Mouse (Mus musculus) hematopoietic stem cell, adult 5-6 weeks (primary cell): ENCODE measurements around the gene Glce. TPM values are rescaled to one million over a fixed set of nuclear protein-coding genes. Genes with fewer than 3 reads are reported as not detected.

Experiments used
- ATAC-seq, 2 experiments: fragments of 125-278 bp in 1 of 2; replicated peaks in 1 of 2; 2 replicates each; pipeline ENCODE4 v1.8.0; 2016 to 2017; ENCODE audit warnings: inconsistent platforms in 2 of 2, mild to moderate bottlenecking in 2 of 2, moderate number of reproducible peaks in 2 of 2, low read depth in 1 of 2, moderate TSS enrichment in 1 of 2; ENCODE audit not compliant: low FRiP score in 2 of 2, poor library complexity in 2 of 2, severe bottlenecking in 2 of 2, insufficient read depth in 1 of 2, low TSS enrichment in 1 of 2
- total RNA-seq: library from RNA; stranded (forward); fragments of 172-1452, 232-1000 nt; gene quantifications from 2 replicates; pipeline ENCODE4 v1.2.3, GENCODE M21; 2017

Gene Glce
- total RNA-seq, 1 experiment from 2014 or later, result 19.3 TPM

- ATAC-seq, result peak; percentile 21 to 53; a peak in 2 of 4 replicates
Measured at GRCm38 (mm10) chr9:62057881-62058506, 64.5 kb downstream of the Glce start.

- no peak for ATAC-seq
Measured at GRCm38 (mm10) chr9:62056206-62056605, 66.2 kb downstream of the Glce start.

- ATAC-seq, result peak in 1 of 2 experiments; percentile 62; a peak in 2 of 4 replicates
Measured at GRCm38 (mm10) chr9:62050801-62051200, 71.7 kb downstream of the Glce start.

- no peak for ATAC-seq
Measured at GRCm38 (mm10) chr9:62049166-62049565, 73.3 kb downstream of the Glce start.

GRCm38 (mm10) chr9:62042167-62042566, 80.3 kb downstream of the Glce start:
- no peak for ATAC-seq

GRCm38 (mm10) chr9:62040008-62040608, 82.3 kb downstream of the Glce start:
- ATAC-seq, result peak; percentile 90 to 93

- ATAC-seq, result no peak
Measured at GRCm38 (mm10) chr9:62035806-62036205, 86.6 kb downstream of the Glce start.

GRCm38 (mm10) chr9:62032206-62032605, 90.2 kb downstream of the Glce start:
- no peak for ATAC-seq

- no peak for ATAC-seq
Measured at GRCm38 (mm10) chr9:62028072-62028471, 94.4 kb downstream of the Glce start.

- peak; percentile 72 to 85 for ATAC-seq
Measured at GRCm38 (mm10) chr9:62026600-62026999, 95.9 kb downstream of the Glce start, which contains the start of gene Paqr5. Gene Paqr5, minus strand, starts transcription at chr9:62026856.

GRCm38 (mm10) chr9:62025056-62025455, 97.4 kb downstream of the Glce start:
- ATAC-seq, result no peak

GRCm38 (mm10) chr9:62023879-62024278, 98.6 kb downstream of the Glce start:
- ATAC-seq, result no peak

- ATAC-seq, result no peak
Measured at GRCm38 (mm10) chr9:62022961-62023680, 99.3 kb downstream of the Glce start.

- peak; percentile 8 to 32; a peak in 1 of 4 replicates for ATAC-seq
Measured at GRCm38 (mm10) chr9:62021583-62022120, 100.8 kb downstream of the Glce start.

- ATAC-seq, result peak; percentile 87 to 88
Measured at GRCm38 (mm10) chr9:62020259-62020658, 102.2 kb downstream of the Glce start.

- no peak for ATAC-seq
Measured at GRCm38 (mm10) chr9:62018229-62019093, 104.0 kb downstream of the Glce start.

GRCm38 (mm10) chr9:62017329-62017728, 105.1 kb downstream of the Glce start:
- ATAC-seq, result no peak
